Mouse (Mus musculus): ENCODE data around the gene Nprl3. TPM values are rescaled to one million over a fixed set of nuclear protein-coding genes. Genes with fewer than 3 reads are reported as not detected.
A peak's percentile ranks its signal among the peaks of the same experiment; 100 is the strongest.

The Nprl3 gene
- polyA plus RNA-seq, 1 experiment from 2014 or later, result 34.6 TPM

GRCm38 (mm10) chr11:32197766-32198165, 69.7 kb downstream of the Nprl3 start:
- no peak for ATAC-seq
- H3K4me2 ChIP-seq (ENCODE audit: low read depth, low read length), result no peak overlapping the region
- H3K27ac ChIP-seq (ENCODE audit: low read length), result no peak overlapping the region
- H3K4me3 ChIP-seq (ENCODE audit: low read length), result no peak overlapping the region
- no peaks in the 10 kb centered on the region for H3K27me3 ChIP-seq (replicated peaks; ENCODE audit: control insufficient read depth, insufficient read depth, low read length)
- no peak overlapping the region for H3K9ac ChIP-seq (ENCODE audit: low read depth, low read length)
- no peaks in the 10 kb centered on the region for H3K9me3 ChIP-seq (ENCODE audit: control insufficient read depth, low read length)
- H3K4me1 ChIP-seq (ENCODE audit: control insufficient read depth, insufficient read depth, low read length), result peaks cover 4% of the 10 kb centered on the region; the same call in 1 of the 2 replicates
- no peaks in the 10 kb centered on the region for H3K36me3 ChIP-seq (ENCODE audit: control insufficient read depth, insufficient read depth, low read length)
- 34% methylated on average over 3 of the region's 3 CpGs for WGBS

- no peaks in the 10 kb centered on the region for H3K9me3 ChIP-seq (ENCODE audit: control insufficient read depth, low read length)
- no peak for ATAC-seq
- no peak overlapping the region for H3K4me3 ChIP-seq (ENCODE audit: low read length)
- WGBS, result 54% methylated on average over 6 of the region's 6 CpGs
- H3K36me3 ChIP-seq (ENCODE audit: control insufficient read depth, insufficient read depth, low read length), result no peaks in the 10 kb centered on the region
- no peak overlapping the region for H3K27ac ChIP-seq (ENCODE audit: low read length)
- H3K4me2 ChIP-seq (ENCODE audit: low read depth, low read length), result no peak overlapping the region
- H3K9ac ChIP-seq (ENCODE audit: low read depth, low read length), result no peak overlapping the region
- peaks cover 4% of the 10 kb centered on the region; the same call in 1 of the 2 replicates for H3K4me1 ChIP-seq (ENCODE audit: control insufficient read depth, insufficient read depth, low read length)
- H3K27me3 ChIP-seq (replicated peaks; ENCODE audit: control insufficient read depth, insufficient read depth, low read length), result no peaks in the 10 kb centered on the region
Observed at GRCm38 (mm10) chr11:32196727-32197126, 70.8 kb downstream of the Nprl3 start.

DNA sequence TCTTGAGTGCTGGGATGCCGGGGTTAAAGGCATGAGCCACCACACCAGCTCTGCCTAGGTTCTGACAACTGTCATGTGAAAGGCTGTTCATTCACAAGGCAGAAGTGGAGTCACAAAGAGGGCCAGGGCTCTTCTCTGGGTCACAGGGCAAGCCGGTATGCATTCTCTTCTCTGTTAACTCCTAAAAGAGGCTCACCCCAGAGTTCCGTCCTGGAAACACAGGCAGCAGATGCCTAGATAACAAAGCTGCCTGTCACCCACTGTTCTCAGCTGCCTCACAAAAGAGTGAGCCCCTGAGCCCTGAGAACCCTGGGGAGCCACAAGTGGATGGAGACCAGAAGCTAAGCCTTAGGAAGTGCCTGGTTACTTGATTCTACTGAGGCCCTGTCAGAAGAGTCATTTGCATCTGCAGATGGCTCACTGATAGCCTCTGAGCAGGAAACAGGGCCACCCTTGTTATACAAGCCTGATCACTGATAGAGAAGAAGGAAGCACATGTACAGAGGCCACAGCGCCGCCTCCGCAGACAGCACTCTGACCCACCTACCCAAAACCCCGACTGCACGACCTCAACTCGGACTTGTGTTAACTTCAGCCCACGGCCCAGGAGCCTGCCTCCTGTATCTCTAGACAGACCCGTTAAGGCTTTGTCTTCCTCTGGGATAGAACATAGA, 71.5 kb downstream of the Nprl3 start:
- Histone ChIP-seq H3K4me3 (ENCODE audit: low read length) (no peak overlapping the region), H3K27ac (ENCODE audit: low read length) (no peak overlapping the region), H3K36me3 (ENCODE audit: control insufficient read depth, insufficient read depth, low read length) (no peaks in the 10 kb centered on the region), H3K9ac (ENCODE audit: low read depth, low read length) (no peak overlapping the region), H3K4me1 (ENCODE audit: control insufficient read depth, insufficient read depth, low read length) (peaks cover 4% of the 10 kb centered on the region; the same call in 1 of the 2 replicates), H3K9me3 (ENCODE audit: control insufficient read depth, low read length) (no peaks in the 10 kb centered on the region), H3K27me3 (replicated peaks; ENCODE audit: control insufficient read depth, insufficient read depth, low read length) (no peaks in the 10 kb centered on the region), H3K4me2 (ENCODE audit: low read depth, low read length) (no peak overlapping the region)
- 0 out of 2 replicates have a peak, but pooled peaks have one; percentile 27 for ATAC-seq
- WGBS, result 31% methylated on average over 11 of the region's 11 CpGs

- no peak overlapping the region for H3K9ac ChIP-seq (ENCODE audit: low read depth, low read length)
- no peaks in the 10 kb centered on the region for H3K9me3 ChIP-seq (ENCODE audit: control insufficient read depth, low read length)
- peaks cover 4% of the 10 kb centered on the region; the same call in 1 of the 2 replicates for H3K4me1 ChIP-seq (ENCODE audit: control insufficient read depth, insufficient read depth, low read length)
- WGBS, result 79% methylated on average over 5 of the region's 5 CpGs
- no peak overlapping the region for H3K4me2 ChIP-seq (ENCODE audit: low read depth, low read length)
- H3K27ac ChIP-seq (ENCODE audit: low read length), result no peak overlapping the region
- no peaks in the 10 kb centered on the region for H3K27me3 ChIP-seq (replicated peaks; ENCODE audit: control insufficient read depth, insufficient read depth, low read length)
- no peak overlapping the region for H3K4me3 ChIP-seq (ENCODE audit: low read length)
- H3K36me3 ChIP-seq (ENCODE audit: control insufficient read depth, insufficient read depth, low read length), result no peaks in the 10 kb centered on the region
- ATAC-seq, result no peak
Observed at GRCm38 (mm10) chr11:32194626-32195025, 72.9 kb downstream of the Nprl3 start.

GRCm38 (mm10) chr11:32194086-32194485, 73.4 kb downstream of the Nprl3 start:
- peaks cover under 1% of the 10 kb centered on the region; the same call in 1 of the 2 replicates for H3K4me1 ChIP-seq (ENCODE audit: control insufficient read depth, insufficient read depth, low read length)
- H3K9ac ChIP-seq (ENCODE audit: low read depth, low read length), result no peak overlapping the region
- H3K9me3 ChIP-seq (ENCODE audit: control insufficient read depth, low read length), result no peaks in the 10 kb centered on the region
- ATAC-seq, result no peak
- H3K4me2 ChIP-seq (ENCODE audit: low read depth, low read length), result no peak overlapping the region
- H3K27me3 ChIP-seq (replicated peaks; ENCODE audit: control insufficient read depth, insufficient read depth, low read length), result no peaks in the 10 kb centered on the region
- H3K4me3 ChIP-seq (ENCODE audit: low read length), result no peak overlapping the region
- 77% methylated on average over 10 of the region's 10 CpGs for WGBS
- H3K36me3 ChIP-seq (ENCODE audit: control insufficient read depth, insufficient read depth, low read length), result no peaks in the 10 kb centered on the region
- no peak overlapping the region for H3K27ac ChIP-seq (ENCODE audit: low read length)

DNA sequence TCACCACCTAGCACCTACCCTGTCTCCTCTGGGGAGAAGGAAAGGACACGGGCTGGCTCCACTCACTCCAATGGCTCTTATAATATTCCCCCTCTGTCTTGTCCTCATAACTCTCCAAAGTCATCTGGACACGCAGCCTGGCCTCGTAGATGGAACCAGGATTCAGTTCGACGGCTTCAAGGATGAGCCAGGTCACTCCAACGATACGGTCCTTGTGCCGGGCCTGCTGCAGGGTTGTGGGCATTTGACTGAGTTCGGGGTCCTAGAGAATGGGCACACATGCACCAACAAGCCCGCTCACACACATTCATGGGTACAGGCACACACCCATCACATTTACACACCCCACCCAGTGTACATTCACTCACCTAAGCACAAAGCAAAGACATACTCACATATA, 74.4 kb downstream of the Nprl3 start:
- no peaks in the 10 kb centered on the region for H3K27me3 ChIP-seq (replicated peaks; ENCODE audit: control insufficient read depth, insufficient read depth, low read length)

GRCm38 (mm10) chr11:32190603-32191110, 76.8 kb downstream of the Nprl3 start:
- 75% methylated on average over 13 of the region's 13 CpGs for WGBS
- H3K4me3 ChIP-seq (ENCODE audit: low read length), result no peak overlapping the region
- ATAC-seq, result no peak
- H3K27me3 ChIP-seq (replicated peaks; ENCODE audit: control insufficient read depth, insufficient read depth, low read length), result no peaks in the 10 kb centered on the region
- no peaks in the 10 kb centered on the region for H3K4me1 ChIP-seq (ENCODE audit: control insufficient read depth, insufficient read depth, low read length)
- H3K27ac ChIP-seq (ENCODE audit: low read length), result no peak overlapping the region
- H3K4me2 ChIP-seq (ENCODE audit: low read depth, low read length), result no peak overlapping the region
- H3K9me3 ChIP-seq (ENCODE audit: control insufficient read depth, low read length), result no peaks in the 10 kb centered on the region
- H3K36me3 ChIP-seq (ENCODE audit: control insufficient read depth, insufficient read depth, low read length), result no peaks in the 10 kb centered on the region
- H3K9ac ChIP-seq (ENCODE audit: low read depth, low read length), result no peak overlapping the region

More for the DNA sequence above, 74.4 kb downstream of the Nprl3 start:
- H3K27ac ChIP-seq (ENCODE audit: low read length), result no peak overlapping the region
- no peaks in the 10 kb centered on the region for H3K9me3 ChIP-seq (ENCODE audit: control insufficient read depth, low read length)
- no peak overlapping the region for H3K9ac ChIP-seq (ENCODE audit: low read depth, low read length)
- ATAC-seq, result no peak
- H3K4me1 ChIP-seq (ENCODE audit: control insufficient read depth, insufficient read depth, low read length), result no peaks in the 10 kb centered on the region
- H3K36me3 ChIP-seq (ENCODE audit: control insufficient read depth, insufficient read depth, low read length), result no peaks in the 10 kb centered on the region
- 83% methylated on average over 10 of the region's 10 CpGs for WGBS
- H3K4me3 ChIP-seq (ENCODE audit: low read length), result no peak overlapping the region
- no peak overlapping the region for H3K4me2 ChIP-seq (ENCODE audit: low read depth, low read length)

DNA sequence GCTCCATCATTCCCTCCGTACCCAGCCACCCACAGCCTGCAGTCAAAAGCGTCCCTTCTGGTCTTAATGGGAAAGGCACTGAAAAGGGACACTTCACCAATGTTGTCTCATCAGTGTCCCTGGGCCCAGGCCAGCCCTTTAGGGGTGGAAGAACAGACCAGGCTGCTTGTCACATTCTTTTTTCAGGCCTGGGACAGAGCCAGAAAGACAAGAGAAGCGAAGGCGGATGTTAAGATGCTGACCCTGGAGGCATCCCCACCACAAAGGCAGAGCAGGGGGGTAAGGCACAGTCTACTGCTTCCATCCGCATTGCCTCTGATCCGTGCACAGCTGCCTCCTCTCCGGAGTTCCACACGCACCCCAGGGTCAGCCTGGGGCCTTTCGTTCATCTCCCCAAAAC, 77.4 kb downstream of the Nprl3 start:
- no peaks in the 10 kb centered on the region for H3K4me1 ChIP-seq (ENCODE audit: control insufficient read depth, insufficient read depth, low read length)
- H3K9me3 ChIP-seq (ENCODE audit: control insufficient read depth, low read length), result no peaks in the 10 kb centered on the region
- H3K27ac ChIP-seq (ENCODE audit: low read length), result no peak overlapping the region
- H3K36me3 ChIP-seq (ENCODE audit: control insufficient read depth, insufficient read depth, low read length), result no peaks in the 10 kb centered on the region
- H3K4me3 ChIP-seq (ENCODE audit: low read length), result no peak overlapping the region
- H3K4me2 ChIP-seq (ENCODE audit: low read depth, low read length), result no peak overlapping the region
- 85% methylated on average over 9 of the region's 9 CpGs for WGBS
- no peak overlapping the region for H3K9ac ChIP-seq (ENCODE audit: low read depth, low read length)
- no peaks in the 10 kb centered on the region for H3K27me3 ChIP-seq (replicated peaks; ENCODE audit: control insufficient read depth, insufficient read depth, low read length)
- no peak for ATAC-seq

GRCm38 (mm10) chr11:32189434-32189833, 78.1 kb downstream of the Nprl3 start:
- no peak for ATAC-seq

More at GRCm38 (mm10) chr11:32189434-32189833, 78.1 kb downstream of the Nprl3 start:
- Histone ChIP-seq H3K4me1 (ENCODE audit: control insufficient read depth, insufficient read depth, low read length) (no peaks in the 10 kb centered on the region), H3K9me3 (ENCODE audit: control insufficient read depth, low read length) (no peaks in the 10 kb centered on the region), H3K27me3 (replicated peaks; ENCODE audit: control insufficient read depth, insufficient read depth, low read length) (no peaks in the 10 kb centered on the region), H3K4me2 (ENCODE audit: low read depth, low read length) (no peak overlapping the region), H3K4me3 (ENCODE audit: low read length) (no peak overlapping the region), H3K36me3 (ENCODE audit: control insufficient read depth, insufficient read depth, low read length) (no peaks in the 10 kb centered on the region), H3K9ac (ENCODE audit: low read depth, low read length) (no peak overlapping the region), H3K27ac (ENCODE audit: low read length) (no peak overlapping the region)
- WGBS, result 68% methylated on average over 5 of the region's 5 CpGs

Data from intestine, embryonic 16.5 days (tissue).